Mouse (Mus musculus) forebrain, embryonic 12.5 days (tissue): Measurements from ENCODE around the gene Slc17a3. TPM values are rescaled to one million over a fixed set of nuclear protein-coding genes. Genes with fewer than 3 reads are reported as not detected.

Source experiments
- ATAC-seq: fragments of 200-750 bp; cut with Nextera tagmentation; 2 replicates; pipeline ENCODE4 v1.8.0; 2017; ENCODE audit warnings: moderate TSS enrichment; ENCODE audit not compliant: low FRiP score
- H3K27ac ChIP-seq: fragments of 300-500 bp; sonication (generic); 2 replicates; pipeline ENCODE4 v1.5.1; 2016; ENCODE audit warnings: mild to moderate bottlenecking
- H3K27me3 ChIP-seq: fragments of 300-500 bp; sonication (generic); 2 replicates; pipeline ENCODE4 v1.6.1; 2016; ENCODE audit warnings: mild to moderate bottlenecking
- H3K36me3 ChIP-seq: fragments of 300-500 bp; sonication (generic); replicated peaks from 2 replicates; pipeline ENCODE4 v1.6.1; 2016; ENCODE audit warnings: mild to moderate bottlenecking
- H3K4me1 ChIP-seq: fragments of 300-500 bp; sonication (generic); 2 replicates; pipeline ENCODE4 v1.6.1; 2016
- H3K4me2 ChIP-seq: fragments of 300-500 bp; sonication (generic); 2 replicates; pipeline ENCODE4 v1.6.1; 2016; ENCODE audit warnings: mild to moderate bottlenecking, moderate library complexity
- H3K4me3 ChIP-seq: fragments of 300-500 bp; sonication (generic); replicated peaks from 2 replicates; pipeline ENCODE4 v1.5.1; 2016; ENCODE audit warnings: mild to moderate bottlenecking
- H3K9ac ChIP-seq: fragments of 300-500 bp; sonication (generic); 2 replicates; pipeline ENCODE4 v1.6.1; 2016; ENCODE audit warnings: mild to moderate bottlenecking
- H3K9me3 ChIP-seq: fragments of 300-500 bp; sonication (generic); 2 replicates; pipeline ENCODE4 v1.6.1; 2016
- WGBS: fragments of 180-500 bp; shearing (Covaris S2); methylation state at CpG from one replicate; pipeline ENCODE4 v1.1.7; 2016; 5-methylcytosine and 5-hydroxymethylcytosine counted together
- polyA plus RNA-seq: library from polyadenylated mRNA; unstranded; fragments of >200 nt; fragmentation: Nextera tagmentation; extraction: Ambion mirVana; gene quantifications from 2 replicates; pipeline ENCODE4 v1.2.1, GENCODE M21; 2016

The Slc17a3 gene
- polyA plus RNA-seq, result not detected in 2 replicates

DNA sequence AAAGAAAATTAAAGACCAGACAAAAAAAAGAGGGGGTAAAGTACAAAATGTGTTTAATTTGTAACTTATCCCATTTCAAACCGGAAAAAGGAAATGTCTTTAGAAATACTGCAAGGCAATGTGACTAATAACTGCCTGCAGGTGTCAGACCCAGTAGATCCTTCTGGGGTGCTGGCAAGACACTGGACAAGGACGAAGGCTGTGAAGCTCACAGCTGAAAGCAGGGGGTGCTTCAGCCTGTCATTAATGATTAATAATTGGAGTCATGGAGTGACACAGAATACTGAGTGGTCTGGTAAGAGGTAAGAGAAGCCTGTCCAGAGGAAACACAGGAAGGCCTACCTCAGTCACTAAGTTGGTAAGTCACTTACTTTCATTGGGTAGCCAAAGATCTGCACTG lies at the start of gene Slc17a3:
Gene Slc17a3 (plus strand): TSS at position 127 of the 400 bp plus-strand sequence.
- Histone ChIP-seq H3K4me2 (no peak within 1 kb of the TSS), H3K4me1 (no peaks in the 10 kb centered on the region), H3K9me3 (no peaks in the 10 kb centered on the region), H3K27me3 (no peaks in the 10 kb centered on the region), H3K27ac (no peak within 1 kb of the TSS), H3K9ac (no peak within 1 kb of the TSS), H3K36me3 (no peaks in the 10 kb centered on the region), H3K4me3 (no peak within 1 kb of the TSS)
- ATAC-seq, result no peak
- 85% methylated on average over 2 of the region's 2 CpGs for WGBS

DNA sequence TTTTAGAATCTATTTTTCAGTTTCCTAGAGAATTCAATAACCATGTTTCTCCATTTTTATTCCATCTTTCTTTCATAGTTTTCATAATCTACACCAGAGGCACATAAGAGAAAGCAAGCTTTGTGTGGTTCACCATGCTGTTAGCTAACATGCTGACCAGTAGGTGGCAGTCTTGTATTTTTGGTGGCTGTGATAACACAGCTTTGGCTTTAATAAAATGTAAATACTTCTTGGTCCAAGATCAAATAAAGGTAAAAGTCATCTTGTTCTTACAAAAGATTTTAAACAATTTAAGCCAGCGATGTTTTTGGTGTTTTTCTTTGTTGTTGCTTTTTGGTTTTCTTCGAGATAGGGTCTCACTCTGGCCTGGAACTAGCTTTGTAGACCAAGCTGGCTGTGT lies 46.7 kb upstream of the Slc17a3 start:
- Histone ChIP-seq H3K4me1 (no peaks in the 10 kb centered on the region), H3K27me3 (no peaks in the 10 kb centered on the region), H3K4me2 (no peak overlapping the region), H3K9me3 (no peaks in the 10 kb centered on the region), H3K4me3 (no peak overlapping the region), H3K36me3 (no peaks in the 10 kb centered on the region), H3K9ac (no peak overlapping the region), H3K27ac (no peak overlapping the region)
- no peak for ATAC-seq
- WGBS, result 47% methylated on average over 2 of the region's 2 CpGs

DNA sequence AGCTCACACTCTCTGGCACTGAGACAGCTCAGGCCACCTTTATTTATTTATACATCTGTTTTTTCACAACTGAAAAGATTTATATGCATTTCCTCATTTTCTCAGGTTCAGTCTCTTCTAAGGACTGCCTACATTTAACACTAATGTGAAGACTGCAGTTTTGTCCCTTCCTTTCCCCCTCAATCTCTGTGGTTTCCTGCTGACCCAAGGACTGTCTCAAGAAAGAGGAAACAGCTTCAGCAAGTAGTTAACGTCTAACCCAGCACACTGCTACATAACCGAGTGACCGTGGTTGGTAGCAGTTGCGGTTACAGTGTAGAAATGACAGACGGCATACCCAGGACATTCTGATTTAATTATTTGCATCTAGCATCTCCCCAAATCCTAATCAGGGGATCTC lies 39.8 kb upstream of the Slc17a3 start:
- no peaks in the 10 kb centered on the region for H3K36me3 ChIP-seq
- H3K4me1 ChIP-seq, result no peaks in the 10 kb centered on the region
- H3K9me3 ChIP-seq, result no peaks in the 10 kb centered on the region
- no peak overlapping the region for H3K27ac ChIP-seq
- ATAC-seq, result no peak
- H3K4me3 ChIP-seq, result no peak overlapping the region
- H3K27me3 ChIP-seq, result no peaks in the 10 kb centered on the region
- no peak overlapping the region for H3K9ac ChIP-seq
- 85% methylated on average over 5 of the region's 5 CpGs for WGBS
- H3K4me2 ChIP-seq, result no peak overlapping the region

DNA sequence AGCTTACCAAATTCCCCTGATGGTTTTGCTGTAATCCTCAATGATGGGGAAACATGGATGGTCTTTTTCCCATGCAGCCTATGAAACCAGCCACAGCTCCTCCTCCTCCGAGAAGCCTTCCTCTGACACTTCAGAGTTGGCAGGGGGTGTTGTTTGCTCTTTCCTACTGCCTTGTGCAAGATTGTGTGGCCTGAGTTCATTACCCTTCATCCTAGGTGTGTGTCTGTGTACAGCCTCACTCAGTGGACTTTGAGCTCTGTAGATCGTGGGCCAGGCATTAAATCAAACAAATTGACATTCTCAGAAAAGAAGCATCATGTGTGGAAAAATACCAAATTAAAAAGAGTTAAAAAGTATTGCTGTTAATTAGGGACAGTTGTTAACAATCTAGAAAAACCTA lies 34.7 kb upstream of the Slc17a3 start:
- WGBS, result 88% methylated on average over 2 of the region's 2 CpGs
- no peak for ATAC-seq
- H3K4me1 ChIP-seq, result no peaks in the 10 kb centered on the region

DNA sequence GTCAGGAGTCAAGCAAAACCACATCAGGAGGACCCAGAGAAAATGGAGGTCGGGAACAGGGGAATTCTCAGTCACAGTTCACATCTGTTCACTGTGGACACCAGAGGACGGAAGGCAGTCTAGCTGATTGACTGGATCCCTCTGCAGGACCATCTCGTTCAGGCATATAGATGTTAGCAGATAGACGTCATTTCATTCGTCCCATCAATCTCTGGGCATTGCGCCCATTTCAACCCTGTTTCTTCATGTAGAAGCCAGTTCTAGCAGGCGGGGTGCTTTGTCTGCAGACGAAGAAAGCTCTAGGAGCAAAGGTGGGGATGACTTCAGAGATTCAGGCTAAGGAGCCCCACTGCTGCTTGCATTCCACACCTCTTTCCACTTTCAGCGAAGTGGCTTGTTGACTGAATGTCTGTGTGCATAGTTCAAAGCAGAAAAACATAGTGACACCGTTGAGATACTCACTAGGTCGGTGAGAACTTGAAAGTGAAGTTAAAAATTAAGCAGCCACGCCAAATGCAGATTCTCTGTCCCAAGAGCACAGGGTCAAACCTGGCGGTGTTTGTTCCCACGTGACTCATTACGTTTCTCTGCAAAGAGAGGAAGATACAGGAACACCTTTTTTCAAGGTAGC lies 32.7 kb upstream of the Slc17a3 start, which contains the start of gene Slc17a2:
Gene Slc17a2 (plus strand): TSS at position 572 of the 631 bp plus-strand sequence.
- H3K9ac ChIP-seq, result no peak within 1 kb of the TSS
- no peak within 1 kb of the TSS for H3K4me3 ChIP-seq
- no peak within 1 kb of the TSS for H3K4me2 ChIP-seq
- ATAC-seq, result no peak
- H3K4me1 ChIP-seq, result no peaks in the 10 kb centered on the region
- H3K9me3 ChIP-seq, result no peaks in the 10 kb centered on the region
- WGBS, result 92% methylated on average over 15 of the region's 15 CpGs
- no peaks in the 10 kb centered on the region for H3K27me3 ChIP-seq
- no peaks in the 10 kb centered on the region for H3K36me3 ChIP-seq
- no peak within 1 kb of the TSS for H3K27ac ChIP-seq

More for the DNA sequence above, 34.7 kb upstream of the Slc17a3 start:
- Histone ChIP-seq H3K36me3 (no peaks in the 10 kb centered on the region), H3K9ac (no peak overlapping the region), H3K9me3 (no peaks in the 10 kb centered on the region), H3K4me3 (no peak overlapping the region), H3K27me3 (no peaks in the 10 kb centered on the region), H3K27ac (no peak overlapping the region), H3K4me2 (no peak overlapping the region)

DNA sequence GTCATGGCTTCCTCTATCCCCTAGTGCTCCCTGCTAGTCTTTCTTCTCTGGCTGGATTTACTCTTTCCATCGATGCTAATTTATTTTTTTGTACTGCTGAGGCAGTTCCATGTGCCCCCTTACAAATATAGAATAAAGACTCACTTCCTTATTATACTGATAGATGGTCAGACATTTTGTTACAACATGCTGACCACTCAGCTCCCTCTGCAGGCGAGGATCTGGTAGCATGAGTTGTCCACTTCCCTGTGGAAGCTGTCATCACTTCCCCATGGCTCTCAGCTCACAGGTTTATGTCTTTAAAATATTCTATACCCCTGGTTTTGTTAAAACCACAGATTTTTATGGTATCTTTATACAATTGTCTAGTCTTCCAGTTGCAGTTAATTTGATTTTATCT lies 23.1 kb upstream of the Slc17a3 start:
- no peaks in the 10 kb centered on the region for H3K36me3 ChIP-seq
- H3K9ac ChIP-seq, result no peak overlapping the region
- H3K4me2 ChIP-seq, result no peak overlapping the region
- ATAC-seq, result no peak
- WGBS, result 77% methylated on average over 2 of the region's 2 CpGs
- H3K9me3 ChIP-seq, result no peaks in the 10 kb centered on the region
- H3K27me3 ChIP-seq, result no peaks in the 10 kb centered on the region
- H3K27ac ChIP-seq, result no peak overlapping the region
- no peak overlapping the region for H3K4me3 ChIP-seq
- H3K4me1 ChIP-seq, result no peaks in the 10 kb centered on the region

DNA sequence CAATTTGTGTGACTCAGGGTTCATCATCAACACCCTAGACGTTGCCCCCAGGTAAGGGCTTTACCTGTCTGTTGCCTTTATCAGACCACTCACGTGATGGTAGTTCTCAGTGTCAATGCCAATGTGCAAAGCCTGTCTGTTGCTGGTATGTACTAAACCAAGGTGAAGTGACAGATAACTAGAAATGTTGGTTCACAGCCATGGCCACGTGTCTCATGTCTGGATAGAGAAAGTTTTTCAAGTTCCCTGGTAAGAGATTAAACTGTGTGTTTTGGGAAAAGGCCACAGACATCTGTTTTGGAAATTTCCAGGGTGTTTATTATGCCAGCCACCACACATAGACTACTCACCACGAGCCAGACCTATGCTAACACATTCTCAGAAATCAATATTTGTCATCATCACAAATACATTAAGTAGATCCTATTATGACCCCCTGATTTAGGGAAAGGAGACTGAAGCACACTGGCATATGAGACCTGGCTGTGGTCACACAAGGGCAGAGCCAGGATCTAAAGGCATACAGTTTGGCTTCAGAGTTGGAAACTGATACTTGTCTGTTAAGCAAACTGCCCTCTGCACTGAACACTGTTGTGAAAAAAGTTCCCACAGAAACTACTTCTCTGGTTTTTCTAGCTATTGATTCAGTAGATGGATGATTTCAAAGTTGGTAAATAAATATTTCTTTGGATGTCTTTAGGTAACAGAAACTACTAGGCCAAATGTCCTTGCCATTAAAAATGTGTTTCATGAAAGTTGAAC lies 18.9 kb upstream of the Slc17a3 start:
- Histone ChIP-seq H3K4me3 (no peak overlapping the region), H3K9ac (no peak overlapping the region)
- ATAC-seq, result no peak

DNA sequence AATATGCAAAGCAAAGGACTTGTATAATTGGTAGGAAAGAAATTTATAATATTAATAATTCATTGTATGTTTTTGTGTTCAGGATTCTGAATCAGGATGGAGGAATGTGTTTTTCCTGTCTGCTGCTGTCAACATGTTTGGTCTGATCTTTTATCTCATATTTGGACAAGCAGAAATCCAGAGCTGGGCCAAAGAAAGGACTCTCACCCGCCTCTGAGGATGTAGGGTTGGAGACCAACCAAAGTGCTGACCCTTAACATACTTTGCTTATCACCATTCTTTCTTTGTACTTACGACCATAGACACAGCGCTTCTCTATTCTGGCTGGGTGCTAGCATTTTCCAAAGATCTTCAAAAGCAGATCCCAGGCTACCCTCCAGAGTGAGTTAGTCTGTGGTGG lies 17.0 kb upstream of the Slc17a3 start:
- no peak overlapping the region for H3K9ac ChIP-seq
- H3K4me3 ChIP-seq, result no peak overlapping the region
- H3K4me1 ChIP-seq, result no peaks in the 10 kb centered on the region
- no peaks in the 10 kb centered on the region for H3K9me3 ChIP-seq
- no peak overlapping the region for H3K27ac ChIP-seq
- ATAC-seq, result no peak
- H3K27me3 ChIP-seq, result no peaks in the 10 kb centered on the region
- no peaks in the 10 kb centered on the region for H3K36me3 ChIP-seq
- 82% methylated on average over 3 of the region's 3 CpGs for WGBS
- no peak overlapping the region for H3K4me2 ChIP-seq

More for the DNA sequence above, 18.9 kb upstream of the Slc17a3 start:
- Histone ChIP-seq H3K9me3 (no peaks in the 10 kb centered on the region), H3K36me3 (no peaks in the 10 kb centered on the region), H3K27ac (no peak overlapping the region), H3K4me2 (no peak overlapping the region), H3K4me1 (no peaks in the 10 kb centered on the region), H3K27me3 (no peaks in the 10 kb centered on the region)
- 76% methylated on average over 4 of the region's 4 CpGs for WGBS

DNA sequence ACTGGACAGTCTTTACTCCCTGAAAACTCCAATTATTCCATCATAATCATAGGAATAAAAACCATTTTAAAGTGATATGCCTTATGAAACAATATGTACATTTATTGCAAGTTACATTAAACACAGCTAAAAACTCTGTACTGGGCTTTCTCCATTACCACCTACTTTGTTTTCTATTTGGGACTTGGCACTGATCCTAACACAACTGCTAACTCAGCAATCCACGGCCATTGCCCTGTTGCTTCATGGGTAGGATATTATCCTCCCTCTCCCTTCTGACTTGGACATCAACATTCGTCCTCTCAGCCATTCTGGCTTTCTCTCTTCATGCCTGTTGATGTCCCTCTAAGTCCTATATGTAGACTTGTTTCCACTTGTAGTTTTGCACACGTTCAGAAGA lies 12.6 kb upstream of the Slc17a3 start:
- Histone ChIP-seq H3K27me3 (no peaks in the 10 kb centered on the region), H3K4me3 (no peak overlapping the region), H3K27ac (no peak overlapping the region), H3K9ac (no peak overlapping the region), H3K4me2 (no peak overlapping the region), H3K36me3 (no peaks in the 10 kb centered on the region), H3K9me3 (no peaks in the 10 kb centered on the region), H3K4me1 (no peaks in the 10 kb centered on the region)
- 74% methylated on average over 3 of the region's 3 CpGs for WGBS
- ATAC-seq, result no peak

DNA sequence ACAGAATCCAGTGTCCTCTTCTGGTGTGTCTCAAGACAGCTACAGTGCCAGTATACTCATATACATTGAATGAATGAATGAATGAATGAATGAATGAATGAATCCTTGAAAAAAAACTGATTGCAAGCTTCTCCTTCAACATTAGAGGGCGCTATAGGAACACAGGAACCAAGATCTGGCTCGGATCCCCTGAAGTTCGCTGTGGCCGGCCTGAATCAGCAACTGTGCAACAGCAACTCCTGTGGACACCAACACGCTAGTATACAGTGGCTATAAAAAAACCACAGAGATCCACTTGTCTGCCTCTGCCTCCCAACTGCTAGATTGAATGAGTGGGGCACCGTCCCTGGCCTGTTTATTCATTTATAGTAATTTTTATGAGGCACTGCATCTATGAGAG lies 6.2 kb upstream of the Slc17a3 start:
- Histone ChIP-seq H3K36me3 (no peaks in the 10 kb centered on the region), H3K4me3 (no peak overlapping the region), H3K9me3 (no peaks in the 10 kb centered on the region), H3K27ac (no peak overlapping the region), H3K9ac (no peak overlapping the region), H3K4me2 (no peak overlapping the region), H3K27me3 (no peaks in the 10 kb centered on the region), H3K4me1 (no peaks in the 10 kb centered on the region)
- no peak for ATAC-seq
- 18% methylated on average over 6 of the region's 6 CpGs for WGBS

DNA sequence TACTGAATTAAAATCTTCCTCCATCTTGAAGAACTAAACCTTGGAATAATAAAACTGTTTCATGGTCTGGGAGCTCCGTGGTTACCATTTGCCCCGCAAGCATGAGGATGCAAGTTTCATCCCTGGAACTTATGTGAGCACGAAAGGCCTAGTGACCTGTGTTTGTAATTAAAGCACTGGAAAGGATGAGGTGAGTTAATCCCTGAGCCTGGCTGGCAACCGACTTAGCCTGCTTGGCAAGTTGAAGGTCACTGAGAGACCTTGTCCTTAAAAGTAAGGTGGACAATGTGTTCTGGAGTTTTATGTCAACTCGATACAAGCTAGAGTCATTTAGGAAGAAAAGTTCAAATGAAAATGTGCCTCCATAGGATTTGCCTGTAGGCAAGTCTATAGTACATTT lies 4.4 kb upstream of the Slc17a3 start:
- no peaks in the 10 kb centered on the region for H3K9me3 ChIP-seq
- H3K4me1 ChIP-seq, result no peaks in the 10 kb centered on the region
- H3K9ac ChIP-seq, result no peak overlapping the region
- no peak overlapping the region for H3K4me3 ChIP-seq
- no peaks in the 10 kb centered on the region for H3K27me3 ChIP-seq
- no peaks in the 10 kb centered on the region for H3K36me3 ChIP-seq
- H3K4me2 ChIP-seq, result no peak overlapping the region
- no peak overlapping the region for H3K27ac ChIP-seq
- no peak for ATAC-seq
- WGBS, result 86% methylated on average over 5 of the region's 5 CpGs

DNA sequence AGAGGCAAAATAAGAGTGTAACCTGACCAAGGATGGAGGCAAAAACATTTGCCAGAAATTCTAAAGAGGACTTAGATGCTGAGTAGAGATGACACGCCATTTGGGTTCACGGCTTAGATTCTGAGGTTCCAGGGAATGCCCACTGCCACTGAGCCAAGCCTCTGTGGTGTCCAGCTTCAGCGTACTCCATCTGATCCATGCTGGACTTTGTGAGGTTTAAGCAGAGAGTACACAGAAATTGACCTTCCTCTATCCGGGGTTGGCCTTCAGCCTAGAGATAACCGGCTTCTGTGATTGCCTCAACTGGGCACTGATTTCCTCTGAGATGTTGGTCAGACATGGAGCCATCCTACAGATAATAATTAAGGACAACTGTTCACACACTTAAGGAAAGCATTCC lies 2.6 kb upstream of the Slc17a3 start:
- Histone ChIP-seq H3K27me3 (no peaks in the 10 kb centered on the region), H3K4me2 (no peak overlapping the region), H3K4me3 (no peak overlapping the region), H3K9ac (no peak overlapping the region), H3K9me3 (no peaks in the 10 kb centered on the region), H3K27ac (no peak overlapping the region), H3K4me1 (no peaks in the 10 kb centered on the region), H3K36me3 (no peaks in the 10 kb centered on the region)
- no peak for ATAC-seq
- 92% methylated on average over 5 of the region's 5 CpGs for WGBS

DNA sequence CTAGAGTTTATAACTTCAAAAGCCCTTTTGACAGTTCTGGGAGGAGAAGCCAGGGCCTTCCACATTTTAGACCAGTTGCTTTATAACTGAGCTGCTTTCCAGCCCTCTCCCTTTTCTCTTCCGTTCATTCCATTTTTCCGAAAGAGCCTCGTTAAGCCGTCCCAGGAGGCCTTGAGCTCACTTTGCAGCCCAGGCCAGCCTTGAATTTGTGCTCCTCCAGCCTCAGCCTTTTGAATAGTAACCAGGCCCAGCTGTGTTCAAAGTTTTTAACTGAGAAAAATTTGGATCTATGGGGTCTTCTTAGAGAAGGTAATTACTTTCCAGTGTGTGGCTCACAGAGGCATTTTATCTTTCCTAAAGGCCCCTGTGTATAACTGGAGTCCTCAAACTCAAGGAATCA lies 6.6 kb downstream of the Slc17a3 start:
- no peaks in the 10 kb centered on the region for H3K4me1 ChIP-seq
- H3K9me3 ChIP-seq, result no peaks in the 10 kb centered on the region
- H3K36me3 ChIP-seq, result no peaks in the 10 kb centered on the region
- H3K4me3 ChIP-seq, result no peak overlapping the region
- H3K4me2 ChIP-seq, result no peak overlapping the region
- 49% methylated on average over 4 of the region's 4 CpGs for WGBS
- no peaks in the 10 kb centered on the region for H3K27me3 ChIP-seq
- no peak for ATAC-seq
- H3K9ac ChIP-seq, result no peak overlapping the region
- H3K27ac ChIP-seq, result no peak overlapping the region
